Mouse (Mus musculus) frontal cortex, adult 2 months (tissue): ENCODE results near the gene Stx8. TPM values are rescaled to one million over a fixed set of nuclear protein-coding genes. Genes with fewer than 3 reads are reported as not detected.

Experiments
- DNase-seq, 2 experiments: peaks; one replicate each; pipeline ENCODE4 v3.0.0; 2022; ENCODE audit warnings: low spot score in 1 of 2; ENCODE audit errors: extremely low spot score in 1 of 2
- polyA plus RNA-seq: library from polyadenylated mRNA; depleted of rRNA; stranded (reverse); fragments of >200 nt; gene quantifications from 2 replicates; pipeline ENCODE4 v1.2.3, GENCODE M21; 2012; rRNA removed

Gene Stx8
- 31.6 and 35.0 TPM in 2 replicates for polyA plus RNA-seq

DNA sequence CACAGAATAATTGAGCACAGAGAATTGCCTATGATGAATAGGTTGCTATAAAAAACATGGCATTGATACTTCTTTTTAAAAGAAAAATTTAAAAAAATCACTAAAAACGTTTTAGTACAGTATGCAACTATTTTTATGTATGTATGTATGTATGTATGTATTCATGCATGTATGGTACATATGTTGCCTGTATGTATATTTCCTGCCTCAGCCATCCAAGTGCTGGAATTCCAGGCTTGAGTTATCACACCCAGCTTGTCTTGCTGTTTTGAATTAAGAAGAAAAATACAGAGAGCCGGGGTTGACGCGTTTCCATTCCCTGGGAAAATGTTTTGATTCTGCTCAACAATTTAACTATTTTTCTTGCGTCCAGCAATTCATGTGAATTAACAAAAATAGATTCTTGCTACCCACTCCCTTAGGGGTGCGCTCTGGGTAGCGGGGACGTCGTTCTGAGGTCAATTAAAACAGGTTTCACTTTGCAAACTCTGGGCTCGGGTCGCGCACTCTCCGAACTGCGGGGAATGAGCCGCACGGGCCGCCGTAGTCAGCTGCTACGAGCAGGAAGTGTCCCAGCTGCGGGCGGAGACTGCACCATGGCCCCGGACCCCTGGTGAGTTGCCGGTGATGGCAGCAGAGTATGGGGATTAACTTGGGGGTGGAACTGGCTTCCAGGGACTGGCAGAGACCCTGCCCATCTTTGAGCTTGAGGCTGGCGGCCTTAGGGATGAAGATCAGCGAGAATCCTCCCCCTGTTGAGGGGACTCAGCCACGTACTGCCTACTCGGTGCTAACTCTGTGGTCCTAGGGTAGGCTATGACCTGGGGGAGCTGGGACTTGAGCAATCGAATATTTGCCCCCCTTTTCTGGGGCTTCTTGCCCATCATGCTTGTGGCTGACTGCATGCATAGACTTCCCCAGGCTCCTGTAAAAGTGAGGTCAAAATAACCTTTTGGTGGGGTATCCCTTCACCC, at the start of gene Stx8:
Gene Stx8, plus strand, starts transcription at position 289 of the 974 bp plus-strand sequence.
- DNase-seq = peak; percentile 60 to 95

GRCm38 (mm10) chr11:67917126-67917525, 48.9 kb upstream of the Stx8 start:
- DNase-seq = no peak

DNA sequence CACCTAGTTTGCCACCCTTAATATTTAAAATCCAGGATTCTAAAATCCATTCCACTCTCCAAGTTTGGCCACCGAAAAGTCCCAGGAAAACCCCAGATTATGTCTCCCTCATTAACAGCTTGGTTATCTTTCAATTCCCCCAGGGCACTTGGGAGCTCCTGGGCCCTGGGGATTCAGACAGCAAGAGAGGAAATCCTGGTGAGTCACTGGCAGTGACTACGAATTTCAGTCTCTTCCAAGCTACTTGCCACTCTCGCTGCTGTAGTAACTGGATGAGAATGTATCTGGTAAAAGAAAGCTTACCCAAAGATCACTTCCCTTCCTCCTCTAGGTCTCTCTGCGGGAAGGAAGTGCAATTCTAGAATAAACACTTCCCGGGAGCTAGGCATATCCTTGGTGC, 46.4 kb upstream of the Stx8 start:
- no peak for DNase-seq

DNA sequence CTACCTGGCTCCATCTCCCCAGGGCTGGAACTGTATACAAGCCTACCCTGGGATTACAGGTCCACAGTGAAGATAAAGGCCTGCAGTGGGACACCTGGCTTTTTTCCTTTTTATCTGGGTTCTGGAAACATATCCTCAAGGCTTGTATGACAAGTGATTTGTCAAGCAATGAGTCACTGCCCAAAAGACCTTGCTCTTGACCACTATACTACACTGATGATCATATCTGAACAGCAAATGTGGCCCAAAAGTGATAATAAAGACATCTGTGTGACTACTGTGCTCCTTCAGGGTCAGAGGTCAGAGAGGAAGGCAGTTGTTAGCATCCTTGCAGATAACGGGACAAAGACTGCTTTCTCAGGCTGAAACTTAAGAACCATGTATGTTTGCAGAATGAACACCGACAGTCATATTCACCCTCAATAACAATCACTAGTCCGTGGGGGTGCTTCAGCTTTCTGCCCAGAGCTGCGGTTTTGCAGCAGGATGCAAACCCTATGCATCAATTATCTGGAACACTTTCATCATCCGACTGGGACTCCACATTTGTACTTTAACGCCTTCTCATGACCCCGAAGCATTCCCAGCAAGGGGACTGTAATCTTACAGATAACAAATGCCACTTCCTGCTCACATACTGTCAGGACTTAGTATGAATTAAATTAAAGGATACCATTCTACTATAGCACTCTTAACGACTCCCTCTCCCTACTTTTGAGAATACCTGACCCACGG, 45.6 kb upstream of the Stx8 start:
- no peak for DNase-seq

DNA sequence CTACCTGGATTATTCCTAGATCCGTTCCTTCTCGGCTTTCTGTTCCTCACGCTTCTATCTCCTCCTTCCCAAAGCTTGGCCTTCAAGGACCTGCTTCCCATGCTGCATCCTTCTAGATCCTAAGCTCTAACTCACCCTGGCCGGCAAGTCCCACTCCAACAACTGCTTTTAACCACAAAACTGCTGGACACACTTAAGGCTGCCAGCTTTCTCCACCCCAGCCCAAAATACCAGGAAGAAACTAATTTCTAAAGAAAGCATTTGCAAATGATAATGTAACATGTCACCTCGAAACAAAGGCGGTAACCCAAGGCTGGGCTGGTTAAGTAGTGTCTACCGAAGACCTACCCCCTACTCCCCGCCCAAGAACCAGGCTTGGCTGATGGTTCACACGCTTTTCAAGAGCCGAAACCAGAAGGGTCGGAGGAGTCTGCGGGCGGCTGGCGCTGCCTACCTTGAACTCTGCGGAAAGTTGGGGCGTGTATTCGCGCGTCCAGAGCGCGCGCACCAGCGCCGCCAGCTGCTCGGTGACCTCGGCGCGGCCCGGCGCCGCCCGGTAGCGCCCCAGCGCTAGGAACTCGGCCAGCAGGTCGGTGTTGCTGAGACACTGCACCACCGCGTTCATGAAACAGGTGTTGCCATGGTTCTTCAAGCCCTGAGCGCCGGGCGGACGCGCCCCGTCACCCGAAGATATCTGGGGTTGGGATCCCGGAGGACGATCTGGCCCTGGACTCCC, 44.7 kb upstream of the Stx8 start:
- peak in 1 of 2 experiments; percentile 19 for DNase-seq

DNA sequence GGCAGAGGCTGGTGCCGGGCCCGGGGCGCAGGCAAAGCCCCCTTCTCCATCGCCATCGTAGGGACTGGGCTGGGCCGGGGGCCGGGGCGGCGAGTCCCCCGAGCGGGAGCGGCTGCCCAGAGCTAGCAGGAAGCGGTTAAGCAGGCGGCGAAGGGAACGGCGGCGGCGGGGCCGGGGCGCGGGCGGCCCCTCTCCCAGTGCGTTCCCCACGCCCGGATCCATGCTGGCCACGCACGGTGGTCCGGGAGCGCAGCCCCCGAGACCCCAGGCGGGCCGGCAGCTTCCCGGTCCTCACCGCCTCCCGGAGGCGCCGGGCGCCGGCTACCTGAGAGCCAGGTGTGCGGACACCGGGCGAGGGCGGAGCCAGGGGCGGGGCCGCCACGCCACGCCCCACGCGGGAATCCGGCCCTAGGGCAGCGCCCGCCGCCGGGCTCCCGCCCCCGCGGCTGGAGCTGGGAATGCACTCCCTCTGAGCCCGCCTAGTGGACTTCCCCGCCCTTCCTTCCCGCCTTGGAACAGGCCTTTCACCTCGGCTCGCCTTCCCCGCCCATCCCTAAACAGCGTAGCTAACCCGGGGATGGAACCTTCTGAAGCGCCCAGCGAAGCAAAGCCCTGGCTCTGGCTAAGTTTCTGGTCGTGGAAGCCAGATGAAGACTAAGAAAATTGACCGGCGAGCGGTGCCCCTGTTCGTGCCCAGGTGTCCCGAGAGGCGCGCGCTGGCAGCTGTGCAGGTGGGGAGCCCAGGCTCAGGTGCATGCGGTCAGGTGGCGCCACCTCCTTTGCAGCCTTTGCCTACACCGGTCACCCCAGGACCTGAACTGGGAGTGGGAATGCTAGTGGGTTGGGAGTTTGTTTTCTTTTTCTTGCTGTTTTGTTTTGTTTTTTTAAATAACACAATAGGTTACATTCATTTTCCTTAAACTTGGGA, 43.9 kb upstream of the Stx8 start, which contains the start of gene Usp43:
Gene Usp43, minus strand, starts transcription at position 327 of the 928 bp plus-strand sequence.
- peak in 1 of 2 experiments; percentile 12 for DNase-seq

GRCm38 (mm10) chr11:67922755-67923125, 43.3 kb upstream of the Stx8 start:
- peak; percentile 38 to 70 for DNase-seq

DNA sequence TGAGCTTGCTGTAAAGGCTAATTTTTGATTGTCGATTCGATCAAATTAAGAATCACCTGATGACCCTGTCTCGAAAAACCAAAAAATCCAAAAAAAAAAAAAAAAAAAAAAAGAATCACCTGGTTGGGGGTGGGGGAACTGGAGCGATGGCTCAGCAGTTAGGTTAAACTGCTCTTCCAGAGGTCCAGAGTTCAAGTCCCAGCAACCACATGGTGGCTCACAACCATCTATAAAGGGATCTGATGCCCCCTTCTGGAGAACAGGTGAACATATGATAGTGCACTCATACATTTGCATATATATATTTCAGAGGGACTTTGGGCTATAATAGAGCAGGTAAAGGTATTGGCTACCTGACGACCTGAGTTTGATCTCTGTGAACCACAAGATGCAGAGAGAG, 42.3 kb upstream of the Stx8 start:
- no peak for DNase-seq

GRCm38 (mm10) chr11:67925000-67925399, 41.0 kb upstream of the Stx8 start:
- peak in 1 of 2 experiments; percentile 9 for DNase-seq

DNA sequence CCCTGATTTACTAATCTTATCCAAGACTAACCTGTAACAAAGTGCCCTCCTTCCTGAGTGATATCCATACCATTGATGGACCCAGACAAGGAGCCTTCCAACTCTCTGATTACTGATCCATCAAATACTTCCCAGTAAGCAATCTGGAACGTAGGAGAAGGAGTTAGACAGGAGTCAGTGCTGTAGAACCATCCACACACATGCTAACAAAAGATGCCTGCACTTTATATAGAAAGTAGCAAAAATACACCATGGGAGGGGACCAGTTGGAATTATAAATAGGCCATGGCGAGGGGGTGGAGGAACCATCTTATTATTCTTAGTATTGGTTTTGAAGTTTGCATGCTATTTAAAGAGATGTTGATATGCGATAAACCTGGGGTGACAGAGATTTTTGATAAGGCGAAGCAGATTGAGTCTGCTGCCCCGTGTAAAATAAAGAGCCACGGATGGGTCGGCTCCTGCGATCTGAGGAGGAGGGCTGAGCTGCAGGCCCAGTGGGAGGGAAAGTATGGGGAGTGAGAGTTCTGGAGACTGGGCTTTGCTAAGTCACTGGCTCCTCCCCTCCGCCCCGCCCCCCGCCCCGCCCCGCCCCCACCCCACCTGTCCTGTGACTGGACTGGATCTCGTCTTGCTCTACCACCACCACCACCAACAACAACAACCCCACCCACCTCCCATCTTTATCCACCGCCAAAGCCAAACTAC, 39.5 kb upstream of the Stx8 start:
- peak in 1 of 2 experiments; percentile 21 for DNase-seq

DNA sequence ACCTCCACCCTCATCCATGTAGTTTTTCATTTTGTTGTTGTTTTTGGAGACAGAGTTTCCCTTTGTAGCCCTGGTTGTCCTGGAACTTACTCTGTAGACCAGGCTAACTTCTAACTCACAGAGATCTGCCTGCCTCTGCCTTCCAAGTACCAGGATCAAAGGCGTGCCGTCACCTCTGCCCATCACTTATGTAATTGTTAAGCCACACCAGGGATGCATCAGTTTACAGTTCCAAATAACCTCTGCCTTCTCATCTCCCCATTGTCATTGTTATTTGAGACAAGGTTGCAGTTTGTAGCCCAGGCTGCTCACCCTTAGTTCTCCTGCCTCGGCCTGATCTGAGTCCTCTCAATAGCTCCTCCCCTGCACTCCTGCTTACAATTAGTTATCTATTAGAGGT, 33.8 kb upstream of the Stx8 start:
- no peak for DNase-seq

- DNase-seq = no peak
These were observed 17.8 kb upstream of the Stx8 start for GRCm38 (mm10) chr11:67948229-67948628.

DNA sequence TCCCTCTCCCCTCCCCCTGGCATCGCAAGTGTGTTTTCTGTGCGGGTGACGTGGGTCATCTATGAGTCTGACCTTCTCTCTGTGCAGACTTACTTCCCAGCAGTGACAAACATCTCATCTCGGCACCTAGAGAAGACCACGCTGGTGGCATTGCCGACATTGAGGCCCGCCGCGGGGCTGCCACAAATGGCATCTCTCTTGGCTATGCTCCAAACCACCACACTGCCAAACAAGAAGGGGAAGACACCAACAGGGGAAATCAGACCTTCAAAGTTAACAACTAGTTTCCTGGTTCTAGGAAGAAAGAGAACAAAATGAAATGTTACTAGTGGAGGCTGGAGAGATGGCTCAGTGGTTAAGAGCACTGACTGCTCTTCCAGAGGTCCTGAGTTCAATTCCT, 16.5 kb upstream of the Stx8 start:
- DNase-seq = no peak

DNA sequence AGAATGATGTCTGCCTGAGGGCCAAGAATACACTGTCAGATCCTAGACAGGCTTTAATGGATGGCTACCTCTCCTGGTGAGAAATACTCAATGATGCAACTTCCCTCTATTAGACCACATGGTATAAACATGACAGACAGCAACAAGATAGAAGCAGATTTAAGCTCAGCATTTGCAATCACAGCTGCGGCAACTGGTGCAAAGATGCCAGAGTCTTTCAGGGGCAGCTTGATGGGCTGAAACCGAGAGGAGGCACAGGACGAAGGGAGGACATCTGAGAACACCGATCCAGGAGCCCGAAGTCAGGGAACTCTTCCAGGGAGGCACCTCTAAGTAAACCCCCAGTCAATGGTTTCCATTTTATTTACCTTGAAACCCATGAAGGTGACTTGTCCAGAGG, 12.4 kb upstream of the Stx8 start:
- DNase-seq = no peak

GRCm38 (mm10) chr11:67954413-67954812, 11.6 kb upstream of the Stx8 start:
- no peak for DNase-seq

DNA sequence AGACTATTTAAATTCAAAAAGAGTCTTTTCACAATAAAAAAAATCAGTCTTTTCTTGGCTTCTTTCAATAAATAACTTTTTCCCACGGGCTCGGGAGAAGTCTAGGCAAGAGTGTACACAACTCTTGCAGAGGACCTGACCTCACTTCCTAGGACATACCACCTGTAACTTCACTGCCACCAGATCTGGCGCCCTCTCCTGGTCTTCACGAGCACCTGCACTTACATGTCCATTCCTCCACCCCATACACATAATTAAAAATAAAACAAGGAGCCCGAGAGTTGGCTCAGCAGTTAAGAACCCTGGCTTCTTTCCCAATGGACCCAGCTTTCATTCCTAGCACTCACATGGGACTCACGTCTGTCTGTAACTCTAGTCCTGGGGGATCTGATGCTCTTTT, 1.9 kb upstream of the Stx8 start:
- DNase-seq = no peak

DNA sequence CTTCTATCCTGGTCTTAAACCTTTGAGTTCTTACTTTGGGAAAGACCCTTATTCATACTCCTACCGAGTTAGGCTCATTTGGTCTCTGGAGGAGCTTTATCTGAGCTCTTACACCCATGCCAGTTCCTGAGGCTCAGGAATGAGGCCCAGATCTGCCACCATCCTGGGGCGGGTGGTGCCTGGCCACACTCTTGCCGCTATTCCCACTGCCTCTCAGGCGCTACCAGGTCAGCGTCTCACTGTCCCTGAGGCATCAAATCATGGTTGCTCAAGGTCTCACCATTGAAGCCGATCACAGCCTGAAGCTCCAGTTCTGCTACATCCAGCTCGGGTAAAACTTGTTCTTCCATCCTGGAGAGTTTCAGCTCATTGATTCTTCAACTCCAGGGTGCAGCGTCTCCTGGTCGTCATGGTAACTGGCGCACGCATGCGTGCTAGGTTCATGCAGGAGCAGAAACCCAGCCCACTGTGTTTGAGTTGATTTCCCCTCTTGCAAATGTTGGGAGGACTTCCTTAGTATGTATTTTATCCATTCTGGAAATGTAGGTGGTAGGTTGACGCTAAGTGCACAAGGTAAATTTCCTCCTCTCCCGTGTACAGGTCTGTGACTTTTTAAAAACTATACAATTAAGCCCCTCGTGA, 630 bp upstream of the Stx8 start, which contains the start of gene Cfap52:
Gene Cfap52, minus strand, starts transcription at position 410 of the 642 bp plus-strand sequence.
- DNase-seq = peak; percentile 70 to 91

DNA sequence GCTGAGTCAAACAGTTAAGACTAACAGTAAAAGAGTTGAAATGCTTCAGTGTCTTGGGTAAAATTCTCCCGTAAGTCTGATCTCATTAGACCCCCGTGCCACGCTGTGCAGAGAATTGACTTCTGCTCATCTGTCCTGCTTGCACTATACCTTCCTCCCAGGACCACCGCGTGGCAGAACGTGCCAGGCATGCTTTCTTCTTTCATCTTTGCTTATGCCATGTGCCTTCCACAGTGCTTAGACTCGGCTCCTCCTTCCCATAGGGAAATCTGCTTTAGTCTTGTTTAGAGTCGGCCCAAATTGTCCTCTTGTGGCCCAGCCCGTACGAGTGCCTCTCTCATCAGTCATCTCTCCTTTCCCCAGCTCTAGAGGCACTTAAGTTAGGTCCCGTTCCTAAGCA, 1.8 kb downstream of the Stx8 start:
- DNase-seq = no peak

DNA sequence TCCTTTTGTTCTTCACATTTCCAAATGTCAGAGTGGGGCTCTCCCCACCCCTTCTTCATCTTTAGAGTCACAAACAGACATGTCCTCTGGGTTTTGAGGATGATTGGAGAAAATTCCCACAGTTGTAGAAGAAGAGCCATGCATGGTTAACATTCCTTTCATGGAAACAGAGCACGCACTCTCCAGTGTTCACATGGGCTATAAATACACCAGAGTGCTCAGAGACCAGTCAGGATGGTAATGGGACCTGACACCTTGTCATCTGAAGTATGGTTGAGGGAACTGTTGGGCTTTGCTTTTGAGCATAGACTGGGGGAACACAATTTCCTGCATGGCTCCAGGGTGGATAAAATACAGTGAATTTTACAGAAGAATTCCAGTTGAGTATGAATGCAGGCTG, 6.6 kb downstream of the Stx8 start:
- DNase-seq = no peak
